Mouse (Mus musculus): ENCODE data around the gene Gm49358. TPM values are rescaled to one million over a fixed set of nuclear protein-coding genes. Genes with fewer than 3 reads are reported as not detected.

The Gm49358 gene
- polyA plus RNA-seq, 1 experiment from 2014 or later: not detected

DNA sequence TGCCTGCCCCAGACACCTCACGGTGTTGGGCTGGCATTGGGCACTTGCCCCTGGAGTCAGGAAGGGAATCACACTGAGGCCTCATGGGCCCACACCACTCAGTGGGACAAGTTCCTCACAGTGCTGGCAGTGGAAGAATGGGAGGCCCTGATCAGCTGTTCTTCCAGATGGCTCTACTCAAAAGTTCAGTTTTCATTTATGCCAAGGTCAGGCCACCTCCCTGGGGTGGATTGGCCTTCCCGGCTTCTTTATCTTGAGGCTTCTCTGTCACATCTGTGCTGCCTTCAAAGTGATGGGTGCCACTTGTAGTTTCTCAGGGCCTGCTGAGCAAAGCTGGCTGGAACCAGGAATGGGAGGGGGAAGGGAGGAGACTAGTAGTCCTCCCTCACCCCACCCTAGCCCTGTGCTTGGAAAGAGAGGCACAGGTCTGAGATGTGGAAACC, 29.8 kb downstream of the Gm49358 start:
- WGBS: 70% methylated on average over 2 of the region's 2 CpGs
- no peak for ATAC-seq (ENCODE audit: low FRiP score, low read depth)
- H3K4me1 ChIP-seq: 0 out of 2 replicates have a peak, but pooled peaks cover 3% of the 10 kb centered on the region
- H3K9me3 ChIP-seq: no peaks in the 10 kb centered on the region
- no peak overlapping the region for H3K27ac ChIP-seq (replicated peaks)
- H3K27me3 ChIP-seq: no peaks in the 10 kb centered on the region
- H3K4me2 ChIP-seq (replicated peaks): no peak overlapping the region
- H3K9ac ChIP-seq (replicated peaks): no peak overlapping the region
- H3K36me3 ChIP-seq: no peaks in the 10 kb centered on the region
- H3K4me3 ChIP-seq: no peak overlapping the region

DNA sequence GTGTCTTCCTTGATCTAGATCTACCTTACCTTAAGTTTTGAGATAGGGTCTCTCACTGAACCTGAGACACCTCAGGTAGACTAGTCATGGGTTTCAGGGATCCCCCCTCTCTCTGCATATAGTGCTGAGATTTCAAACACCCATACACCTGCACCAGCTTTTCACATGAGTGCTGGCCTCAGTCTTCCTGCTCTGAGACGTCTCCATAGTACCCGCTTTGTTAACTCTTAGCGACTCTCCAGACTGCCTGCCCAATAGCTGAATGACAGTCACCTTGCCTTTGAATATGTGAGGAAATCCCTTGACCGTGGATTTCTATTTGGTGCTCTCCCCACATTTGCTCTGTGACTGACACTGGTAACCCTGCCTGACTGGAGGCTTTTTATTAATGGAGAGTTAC, 30.4 kb downstream of the Gm49358 start:
- H3K4me1 ChIP-seq: 0 out of 2 replicates have a peak, but pooled peaks cover 3% of the 10 kb centered on the region
- H3K9ac ChIP-seq (replicated peaks): no peak overlapping the region
- H3K4me2 ChIP-seq (replicated peaks): no peak overlapping the region
- H3K9me3 ChIP-seq: no peaks in the 10 kb centered on the region
- 85% methylated on average over 4 of the region's 4 CpGs for WGBS
- ATAC-seq (ENCODE audit: low FRiP score, low read depth): no peak
- H3K4me3 ChIP-seq: no peak overlapping the region
- no peaks in the 10 kb centered on the region for H3K36me3 ChIP-seq
- no peaks in the 10 kb centered on the region for H3K27me3 ChIP-seq
- H3K27ac ChIP-seq (replicated peaks): no peak overlapping the region

DNA sequence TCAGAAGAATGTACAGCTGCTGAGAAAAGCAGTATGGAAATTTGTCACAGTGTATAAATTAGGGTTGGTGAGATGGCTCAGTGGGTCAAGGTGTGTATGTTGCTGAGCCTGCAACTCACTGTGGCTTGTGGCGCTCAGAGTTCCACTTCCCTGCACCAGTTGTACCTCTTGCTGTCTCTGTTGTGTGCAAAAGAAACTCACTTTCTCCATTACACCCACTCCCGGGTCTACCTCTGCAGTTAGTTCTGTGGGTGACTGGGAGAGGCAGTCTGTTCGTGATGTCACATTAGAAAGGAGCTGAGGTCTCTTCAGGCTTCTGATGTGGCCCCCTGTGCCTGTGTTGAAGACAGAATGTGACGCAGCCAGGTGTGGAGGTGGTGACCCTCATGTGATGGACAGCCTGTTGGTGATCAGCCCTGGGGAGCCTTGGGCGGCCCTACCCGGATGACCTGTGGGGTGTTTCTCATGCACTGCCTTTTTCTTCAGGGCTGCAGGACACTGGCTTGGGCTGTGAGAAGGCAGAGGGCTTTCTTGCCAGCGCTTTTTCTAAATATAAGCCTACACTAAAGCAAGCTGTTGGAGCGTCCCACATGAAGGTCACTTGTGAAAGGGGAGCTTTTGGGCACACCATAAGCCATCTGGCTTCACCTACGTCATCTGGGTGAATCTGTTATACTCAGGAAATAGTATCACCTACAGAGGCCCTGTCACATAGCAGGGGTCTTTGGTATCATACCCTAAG, 31.2 kb downstream of the Gm49358 start:
- H3K9ac ChIP-seq (replicated peaks): no peak overlapping the region
- 0 out of 2 replicates have a peak, but pooled peaks cover 3% of the 10 kb centered on the region for H3K4me1 ChIP-seq
- no peaks in the 10 kb centered on the region for H3K36me3 ChIP-seq
- no peak overlapping the region for H3K27ac ChIP-seq (replicated peaks)
- H3K27me3 ChIP-seq: no peaks in the 10 kb centered on the region
- H3K9me3 ChIP-seq: no peaks in the 10 kb centered on the region
- 92% methylated on average over 9 of the region's 9 CpGs for WGBS
- no peak overlapping the region for H3K4me3 ChIP-seq
- no peak overlapping the region for H3K4me2 ChIP-seq (replicated peaks)
- no peak for ATAC-seq (ENCODE audit: low FRiP score, low read depth)

DNA sequence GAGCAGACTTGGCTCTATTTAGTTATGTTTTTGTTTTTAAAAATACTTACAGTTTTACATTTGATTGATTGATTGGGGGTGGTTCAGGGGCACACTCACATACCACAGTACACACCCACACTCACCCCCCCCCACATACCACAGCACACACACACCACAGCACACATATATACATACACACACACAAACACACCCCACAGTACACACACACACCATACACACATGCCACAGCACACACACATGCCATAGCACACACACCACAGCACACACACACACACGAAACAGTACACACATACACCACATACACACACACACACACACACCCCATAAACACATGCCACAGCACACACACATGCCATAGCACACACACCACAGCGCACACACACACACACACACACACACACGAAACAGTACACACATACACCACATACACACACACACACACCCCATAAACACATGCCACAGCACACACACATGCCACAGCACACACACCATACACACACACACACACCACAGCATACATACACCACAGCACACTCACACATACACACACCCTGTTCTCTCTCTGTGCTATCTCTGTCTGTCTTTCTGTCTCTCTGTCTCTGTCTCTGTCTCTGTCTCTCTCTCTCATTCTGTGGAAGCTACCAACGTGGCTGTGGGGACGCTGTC, 32.4 kb downstream of the Gm49358 start:
- no peaks in the 10 kb centered on the region for H3K9me3 ChIP-seq
- H3K27ac ChIP-seq (replicated peaks): no peak overlapping the region
- no peak overlapping the region for H3K9ac ChIP-seq (replicated peaks)
- no peak overlapping the region for H3K4me3 ChIP-seq
- 0 out of 2 replicates have a peak, but pooled peaks cover 3% of the 10 kb centered on the region for H3K4me1 ChIP-seq
- H3K27me3 ChIP-seq: no peaks in the 10 kb centered on the region
- H3K4me2 ChIP-seq (replicated peaks): no peak overlapping the region
- ATAC-seq (ENCODE audit: low FRiP score, low read depth): no peak
- no peaks in the 10 kb centered on the region for H3K36me3 ChIP-seq
- WGBS: 91% methylated on average over 5 of the region's 5 CpGs

DNA sequence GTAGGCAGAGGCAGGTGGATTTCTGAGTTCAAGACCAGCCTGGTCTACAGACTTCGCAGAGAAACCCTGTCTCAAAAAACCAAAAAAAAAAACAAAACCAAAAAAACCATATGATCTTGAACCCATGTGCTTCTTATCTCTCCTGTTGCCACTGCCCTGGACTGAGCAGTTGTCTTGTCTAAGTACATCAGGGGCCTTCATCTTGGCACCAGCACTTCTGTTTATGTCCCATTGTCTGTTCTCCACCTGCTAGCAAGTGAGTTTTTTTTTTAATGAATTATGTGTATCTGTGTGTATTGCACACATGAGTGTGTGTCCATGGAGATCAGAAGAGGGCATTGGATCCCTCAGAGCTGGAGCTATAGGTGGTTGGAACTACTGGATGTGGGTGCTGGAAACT, 43.6 kb downstream of the Gm49358 start:
- 100% methylated on average over 1 of the region's 1 CpGs for WGBS
- no peak overlapping the region for H3K4me3 ChIP-seq
- no peak overlapping the region for H3K27ac ChIP-seq (replicated peaks)

DNA sequence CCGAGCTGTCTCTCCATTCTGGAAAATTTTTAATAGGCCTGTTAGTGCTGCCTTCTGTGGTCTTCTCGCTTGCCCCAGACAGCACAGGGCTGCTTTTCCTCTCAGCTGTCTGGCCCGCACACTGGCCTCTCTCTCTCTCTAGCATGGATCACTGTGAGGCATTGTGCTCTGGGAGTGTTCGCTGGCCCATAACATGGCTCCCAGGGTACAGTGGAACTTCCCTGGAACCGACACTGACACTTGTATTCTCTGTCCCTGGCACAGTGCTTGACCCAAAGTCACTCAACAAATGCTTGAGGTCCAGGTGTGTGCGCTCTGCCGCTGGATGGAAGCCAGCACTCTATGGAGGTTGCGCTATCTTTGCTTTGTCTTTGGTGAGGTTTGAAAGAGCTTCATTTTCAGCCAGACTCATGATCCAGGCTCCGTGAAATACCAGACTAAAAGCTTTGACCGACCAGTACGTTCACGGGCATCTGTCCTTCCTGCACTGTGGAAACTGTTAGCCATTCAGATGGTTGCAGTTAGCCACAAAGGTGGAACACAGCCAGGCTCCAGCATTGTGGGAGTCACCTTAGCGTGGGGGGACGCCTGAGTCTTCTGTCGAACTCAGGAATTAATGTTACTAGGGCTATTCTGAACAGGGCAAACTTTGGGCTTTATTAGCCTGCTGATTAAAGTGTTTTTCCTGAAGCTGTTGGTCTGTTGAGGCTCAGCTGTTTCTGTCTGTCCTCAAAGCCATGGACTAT, 44.4 kb downstream of the Gm49358 start:
- H3K27me3 ChIP-seq: no peaks in the 10 kb centered on the region
- no peak for ATAC-seq (ENCODE audit: low FRiP score, low read depth)
- H3K4me2 ChIP-seq (replicated peaks): no peak overlapping the region
- no peaks in the 10 kb centered on the region for H3K4me1 ChIP-seq
- H3K9ac ChIP-seq (replicated peaks): no peak overlapping the region
- no peak overlapping the region for H3K4me3 ChIP-seq
- WGBS: 80% methylated on average over 15 of the region's 15 CpGs
- H3K36me3 ChIP-seq: no peaks in the 10 kb centered on the region
- no peaks in the 10 kb centered on the region for H3K9me3 ChIP-seq
- H3K27ac ChIP-seq (replicated peaks): no peak overlapping the region

More for the DNA sequence above, 43.6 kb downstream of the Gm49358 start:
- no peak for ATAC-seq (ENCODE audit: low FRiP score, low read depth)
- Histone ChIP-seq H3K9me3 (no peaks in the 10 kb centered on the region), H3K27me3 (no peaks in the 10 kb centered on the region), H3K4me1 (no peaks in the 10 kb centered on the region), H3K36me3 (no peaks in the 10 kb centered on the region), H3K9ac (replicated peaks) (no peak overlapping the region), H3K4me2 (replicated peaks) (no peak overlapping the region)

DNA sequence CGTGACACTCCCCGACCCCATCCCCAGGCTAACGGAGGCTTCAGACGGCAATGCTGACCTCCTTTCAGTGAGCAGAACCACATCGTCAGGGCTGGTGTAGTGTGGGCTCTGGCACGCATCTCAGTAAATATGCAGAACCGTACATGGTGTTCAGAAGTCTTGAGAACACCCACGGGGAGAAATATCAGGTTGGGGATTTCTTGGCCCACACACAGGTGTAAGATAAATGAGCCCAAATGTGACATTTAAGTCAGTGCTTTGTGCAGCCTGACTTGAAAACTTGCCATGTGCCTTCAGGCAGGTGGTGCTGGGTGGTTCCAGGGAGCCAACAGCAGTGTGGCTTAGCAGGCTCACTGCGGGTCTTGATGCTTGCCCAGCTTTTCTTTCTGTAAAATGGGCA, 46.2 kb downstream of the Gm49358 start:
- 83% methylated on average over 9 of the region's 9 CpGs for WGBS
- H3K4me3 ChIP-seq: no peak overlapping the region
- no peaks in the 10 kb centered on the region for H3K4me1 ChIP-seq
- H3K36me3 ChIP-seq: no peaks in the 10 kb centered on the region
- H3K4me2 ChIP-seq (replicated peaks): no peak overlapping the region
- H3K27ac ChIP-seq (replicated peaks): no peak overlapping the region
- H3K27me3 ChIP-seq: no peaks in the 10 kb centered on the region
- no peak for ATAC-seq (ENCODE audit: low FRiP score, low read depth)
- H3K9me3 ChIP-seq: no peaks in the 10 kb centered on the region
- no peak overlapping the region for H3K9ac ChIP-seq (replicated peaks)

- no peak overlapping the region for H3K9ac ChIP-seq (replicated peaks)
- no peaks in the 10 kb centered on the region for H3K27me3 ChIP-seq
- no peak for ATAC-seq (ENCODE audit: low FRiP score, low read depth)
- H3K4me2 ChIP-seq (replicated peaks): no peak overlapping the region
- no peak overlapping the region for H3K4me3 ChIP-seq
- H3K9me3 ChIP-seq: no peaks in the 10 kb centered on the region
- H3K27ac ChIP-seq (replicated peaks): no peak overlapping the region
- WGBS: 89% methylated on average over 5 of the region's 5 CpGs
- H3K4me1 ChIP-seq: no peaks in the 10 kb centered on the region
- H3K36me3 ChIP-seq: no peaks in the 10 kb centered on the region
Measured at GRCm38 (mm10) chr10:86810612-86811011, 46.8 kb downstream of the Gm49358 start.

GRCm38 (mm10) chr10:86814292-86815131, 50.7 kb downstream of the Gm49358 start:
- 86% methylated on average over 19 of the region's 19 CpGs for WGBS
- Histone ChIP-seq H3K9ac (replicated peaks) (no peak overlapping the region), H3K36me3 (no peaks in the 10 kb centered on the region), H3K27ac (replicated peaks) (no peak overlapping the region), H3K4me1 (peaks cover 2% of the 10 kb centered on the region; the same call in 1 of the 2 replicates), H3K4me3 (no peak overlapping the region), H3K4me2 (replicated peaks) (no peak overlapping the region), H3K27me3 (no peaks in the 10 kb centered on the region), H3K9me3 (no peaks in the 10 kb centered on the region)
- no peak for ATAC-seq (ENCODE audit: low FRiP score, low read depth)

DNA sequence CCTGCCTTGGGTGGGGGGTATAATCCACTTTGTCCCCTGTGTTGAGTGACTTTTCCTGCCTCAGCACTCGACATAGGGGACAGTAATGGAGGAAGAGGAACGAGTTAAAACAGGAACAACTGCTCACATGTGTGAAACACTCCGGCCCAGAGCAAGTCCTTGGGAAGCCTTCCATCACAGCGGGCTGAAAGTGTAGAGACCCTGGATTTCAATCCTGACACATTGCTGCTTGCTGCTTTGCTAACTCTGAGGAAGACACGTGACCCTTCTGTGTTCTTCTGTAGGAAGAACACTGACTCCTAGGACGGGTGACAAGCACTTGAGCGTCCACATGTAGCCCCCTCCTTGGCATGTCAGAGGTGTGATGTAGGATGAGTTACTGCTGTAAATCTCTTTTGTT, 51.4 kb downstream of the Gm49358 start:
- 84% methylated on average over 7 of the region's 7 CpGs for WGBS

GRCm38 (mm10) chr10:86819649-86820165, 55.9 kb downstream of the Gm49358 start:
- Histone ChIP-seq H3K4me2 (replicated peaks) (no peak overlapping the region), H3K27ac (replicated peaks) (0 out of 2 replicates have a peak overlapping the region, but pooled peaks have one; percentile 32), H3K36me3 (no peaks in the 10 kb centered on the region), H3K9ac (replicated peaks) (no peak overlapping the region), H3K9me3 (no peaks in the 10 kb centered on the region), H3K4me1 (peaks cover 8% of the 10 kb centered on the region), H3K4me3 (no peak overlapping the region), H3K27me3 (no peaks in the 10 kb centered on the region)
- 34% methylated on average over 8 of the region's 8 CpGs for WGBS
- ATAC-seq (ENCODE audit: low FRiP score, low read depth): peak; percentile 71

More for the DNA sequence above, 51.4 kb downstream of the Gm49358 start:
- no peak overlapping the region for H3K9ac ChIP-seq (replicated peaks)
- H3K27me3 ChIP-seq: no peaks in the 10 kb centered on the region
- no peak overlapping the region for H3K27ac ChIP-seq (replicated peaks)
- no peak overlapping the region for H3K4me3 ChIP-seq
- peaks cover 8% of the 10 kb centered on the region for H3K4me1 ChIP-seq
- H3K9me3 ChIP-seq: no peaks in the 10 kb centered on the region
- ATAC-seq (ENCODE audit: low FRiP score, low read depth): no peak
- H3K36me3 ChIP-seq: no peaks in the 10 kb centered on the region
- no peak overlapping the region for H3K4me2 ChIP-seq (replicated peaks)
